Mouse (Mus musculus) 3T3-L1 (cell line): ENCODE data around the gene Crim1.

Experiments used
- DNase-seq: peaks from one replicate; pipeline ENCODE4 v3.0.0-alpha.2; 2015; ENCODE audit warnings: low read depth, low spot score

Gene Crim1

DNA sequence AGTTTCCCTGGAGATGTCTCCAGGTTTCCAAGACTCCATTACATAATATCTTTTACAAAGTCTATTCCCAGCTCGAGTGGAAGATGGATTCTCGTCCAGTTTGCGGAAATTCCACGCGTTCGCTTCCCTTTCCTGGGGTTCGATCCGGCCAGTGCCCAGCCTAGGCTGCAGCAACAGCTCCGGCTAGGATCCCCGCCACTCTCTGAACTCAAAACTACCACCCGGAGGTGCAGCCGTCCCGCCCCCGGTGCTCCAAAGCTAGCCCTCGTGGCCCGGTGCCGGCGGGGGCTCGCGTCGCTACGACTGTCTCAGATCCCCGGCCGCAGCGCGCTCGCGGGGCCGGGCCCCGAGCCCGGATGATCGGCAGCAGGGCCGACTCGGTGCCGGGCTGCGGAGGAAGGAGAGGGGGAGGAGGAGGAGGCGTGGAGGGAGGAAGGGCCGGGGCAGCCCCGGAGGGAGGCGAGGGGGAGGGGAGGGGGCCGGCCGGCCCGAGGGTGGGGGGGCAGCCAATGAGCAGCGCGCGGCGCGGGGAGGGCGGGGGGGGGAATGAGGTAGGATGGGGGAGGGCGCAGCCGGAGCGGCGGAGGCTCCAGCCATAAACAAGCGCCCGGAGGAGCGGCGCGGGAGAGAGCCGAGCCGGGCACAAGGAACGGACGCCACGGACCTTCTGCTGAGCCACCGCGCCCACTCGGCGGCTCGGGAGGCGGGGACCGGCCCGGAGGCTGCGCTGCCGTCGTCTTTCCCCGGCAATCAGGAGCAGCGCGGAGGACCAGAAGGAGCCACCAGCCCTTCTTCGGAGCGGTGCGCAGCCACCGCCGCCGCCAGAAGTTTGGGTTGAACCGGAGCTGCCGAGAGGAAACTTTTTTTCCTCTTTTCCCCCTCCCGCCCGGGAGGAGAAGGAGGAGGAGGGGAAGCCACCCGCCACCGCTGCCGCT, at the start of gene Crim1:
Crim1 (plus strand) TSS at position 623 of the 935 bp plus-strand sequence.
- DNase-seq = peak; percentile 62

DNA sequence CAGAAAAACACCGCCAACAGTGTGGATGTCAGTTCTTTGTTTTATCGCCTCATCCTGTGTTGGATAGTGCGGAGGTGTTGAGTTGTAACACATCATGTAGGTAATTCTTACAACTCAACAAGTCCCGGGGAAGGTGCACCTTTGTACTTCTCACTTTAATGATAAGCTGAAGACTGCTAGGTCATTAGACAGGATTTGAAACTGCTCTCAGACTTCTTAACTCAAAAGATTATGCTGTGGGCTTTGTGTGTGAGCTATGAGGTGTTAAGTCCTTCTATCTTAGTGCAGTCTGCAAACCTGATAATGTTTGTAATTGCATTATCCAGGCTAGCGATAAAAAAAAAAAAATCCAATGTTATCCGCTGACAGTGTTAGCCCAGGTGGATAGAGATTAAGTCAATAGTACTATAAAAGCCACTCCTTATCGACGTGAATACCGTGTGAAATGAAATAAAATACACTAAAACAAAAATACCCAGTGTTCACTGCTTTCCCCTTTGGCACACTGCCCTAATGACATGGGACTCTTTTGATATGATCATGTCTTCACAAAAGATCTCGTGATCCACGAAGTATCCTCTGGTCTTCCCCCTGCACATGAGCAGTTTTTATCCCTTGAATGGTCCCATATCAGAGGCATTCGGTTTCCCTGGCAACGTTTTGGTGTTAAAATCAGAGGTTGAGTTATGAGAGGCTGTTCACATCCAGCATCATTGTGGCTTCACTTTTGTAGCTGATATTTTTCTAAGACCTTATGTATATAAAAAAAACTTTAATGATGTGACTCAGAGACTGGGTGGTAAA, 48.4 kb upstream of the Crim1 start:
- no peak for DNase-seq

DNA sequence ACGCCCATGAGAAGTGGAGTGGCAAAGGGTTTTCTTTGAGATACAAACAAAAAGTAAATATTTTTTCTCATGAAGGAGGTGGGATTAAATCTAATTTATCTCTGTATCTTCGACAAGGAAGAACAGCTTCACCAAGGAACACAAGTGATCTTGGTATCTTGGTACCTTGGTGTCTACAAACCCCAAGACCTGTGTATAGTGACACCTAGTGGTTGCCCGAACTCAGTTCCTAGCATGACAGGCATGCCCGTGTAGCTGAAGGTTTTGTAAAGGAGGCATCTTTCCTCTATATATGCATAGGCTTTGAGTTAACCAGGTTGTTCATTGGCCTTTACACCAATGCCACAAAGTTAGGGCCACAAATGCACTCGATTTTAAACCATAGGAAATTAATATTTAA, 36.8 kb upstream of the Crim1 start:
- DNase-seq = peak; percentile 73

DNA sequence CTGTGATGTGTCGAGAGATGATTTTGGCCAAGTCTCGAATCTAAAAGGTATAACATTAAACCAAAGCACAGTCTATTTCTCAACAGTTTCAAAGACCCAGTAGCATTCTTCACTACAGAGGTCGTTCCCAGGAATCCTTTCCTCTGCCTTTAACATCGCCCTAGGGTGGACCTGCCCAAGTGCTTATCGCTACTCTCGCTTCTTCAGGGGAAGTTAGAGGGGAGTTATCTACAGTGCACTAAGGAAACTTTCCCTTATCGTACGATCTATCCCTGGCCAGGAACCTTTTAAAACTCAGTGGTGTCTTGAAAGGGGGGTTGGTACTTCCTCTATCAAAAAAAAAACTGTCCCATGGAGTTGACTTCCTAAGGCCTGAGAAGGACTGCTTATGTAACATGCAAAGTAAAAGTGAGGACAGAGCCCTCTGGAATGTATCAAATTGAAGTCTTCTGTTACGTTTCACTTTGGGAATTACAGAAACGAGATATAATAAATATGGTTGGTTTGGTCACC, 36.3 kb upstream of the Crim1 start:
- DNase-seq = no peak

DNA sequence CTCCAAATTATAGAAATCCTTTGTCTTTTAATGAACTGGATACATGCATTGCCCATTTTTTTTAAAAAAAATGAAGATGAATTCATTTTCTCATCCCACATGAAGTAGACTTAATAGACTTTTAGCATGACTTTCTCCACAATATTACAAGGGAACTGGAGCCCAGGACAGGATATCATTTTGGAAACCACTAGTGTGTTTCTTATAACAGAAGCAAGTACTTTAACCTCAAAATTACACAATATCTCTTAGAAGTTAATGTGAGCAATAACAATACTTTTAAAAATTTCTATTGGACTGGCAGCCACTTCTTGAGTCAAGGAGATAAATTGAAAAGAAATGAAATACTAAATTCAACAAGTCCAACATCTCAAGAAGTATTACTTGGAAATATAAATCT, 34.2 kb upstream of the Crim1 start:
- DNase-seq = no peak

DNA sequence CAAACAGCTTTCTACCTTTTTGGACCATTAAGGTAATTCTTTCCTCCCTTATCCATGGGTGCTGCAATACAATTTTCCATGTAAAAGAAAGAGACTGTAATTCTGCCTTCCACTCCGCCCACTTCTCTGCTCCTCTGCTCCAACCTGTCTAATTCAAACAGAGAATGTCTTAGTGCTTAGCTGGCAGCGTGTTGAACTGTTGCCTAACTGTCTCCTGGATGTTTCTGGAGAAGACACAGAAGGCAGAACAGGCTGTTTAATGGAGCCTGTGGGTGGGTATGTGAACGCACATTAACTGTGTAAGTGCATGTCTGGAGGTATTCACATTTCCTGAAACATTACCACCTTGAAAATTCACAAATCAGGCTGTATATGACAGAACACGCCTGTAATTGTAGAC, 33.5 kb upstream of the Crim1 start:
- no peak for DNase-seq

DNA sequence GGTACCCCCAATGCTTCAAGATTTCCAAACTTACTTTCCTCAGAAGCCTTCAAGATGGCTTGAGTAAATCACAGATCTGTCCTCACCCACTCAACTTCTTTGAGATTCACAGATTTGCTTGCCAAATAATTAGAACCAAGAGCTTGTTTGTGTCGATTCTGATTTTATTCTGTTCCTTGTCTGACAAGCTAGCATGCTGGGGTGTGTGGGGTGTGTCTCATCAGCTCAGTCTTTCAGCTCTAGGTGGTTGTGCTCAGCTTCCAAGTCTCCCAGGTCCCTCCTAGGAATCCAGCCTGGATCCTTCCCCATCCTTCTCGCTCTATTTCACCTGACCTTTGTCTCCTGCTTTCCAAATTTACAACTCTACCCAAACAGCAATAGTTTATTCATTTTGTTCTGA, 27.7 kb upstream of the Crim1 start:
- DNase-seq = no peak

DNA sequence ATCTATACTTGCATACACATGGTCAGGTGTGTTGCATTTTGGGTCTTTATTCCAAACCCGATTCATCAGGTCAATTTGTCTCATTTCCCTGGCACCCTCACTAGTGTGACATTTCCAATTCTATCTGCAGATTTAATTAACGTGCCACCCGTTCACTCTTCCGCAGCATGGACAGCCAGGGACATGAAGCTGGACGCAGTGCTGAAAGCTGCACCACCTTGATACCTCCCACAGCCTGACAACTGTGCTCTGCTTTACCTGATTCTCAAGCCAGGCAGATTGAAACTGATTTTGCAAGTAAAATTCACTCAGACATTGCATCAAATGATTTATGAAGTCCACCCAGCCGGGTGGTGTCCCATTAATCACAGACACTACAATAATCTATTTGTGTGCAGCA, 19.3 kb upstream of the Crim1 start:
- no peak for DNase-seq

DNA sequence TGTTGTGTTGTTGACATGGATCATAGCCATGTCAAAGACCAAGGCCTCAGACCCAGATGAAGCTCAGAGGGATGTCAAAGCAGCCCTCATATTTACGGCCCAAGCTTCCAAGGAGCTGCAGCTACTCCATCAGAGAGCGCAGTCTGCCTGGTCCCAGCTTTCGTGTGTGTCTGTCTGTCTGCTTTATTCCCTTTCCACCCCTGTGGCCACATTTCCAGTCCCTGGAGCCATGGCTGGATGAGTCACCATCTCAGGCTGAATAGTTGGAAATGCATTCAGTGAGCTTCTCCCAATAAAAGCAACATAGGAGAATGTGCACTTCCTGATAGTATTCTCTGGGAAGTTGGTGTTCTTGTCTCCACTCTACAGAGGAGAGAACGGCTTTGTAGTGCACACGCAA, 3.9 kb upstream of the Crim1 start:
- DNase-seq = peak; percentile 60

DNA sequence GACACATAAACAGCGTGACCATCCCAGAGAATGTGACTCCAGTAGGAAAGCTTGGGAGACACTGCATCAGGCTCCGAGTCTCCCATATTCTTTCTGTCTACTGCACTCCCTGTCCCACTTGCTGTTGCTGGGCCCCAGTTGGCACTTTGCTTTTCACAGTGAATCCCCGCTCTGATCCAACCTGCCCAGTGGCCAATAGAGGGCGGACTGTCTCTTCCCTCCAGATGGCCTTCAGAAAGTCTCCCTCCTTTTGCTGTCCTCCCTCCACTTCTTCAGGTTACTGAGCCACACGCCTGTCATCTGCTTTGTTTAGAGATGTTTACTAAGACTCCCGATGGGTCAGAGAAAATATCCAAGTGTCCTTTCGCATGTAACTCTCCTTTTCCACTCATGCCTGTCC, 2.9 kb upstream of the Crim1 start:
- DNase-seq = peak; percentile 72

DNA sequence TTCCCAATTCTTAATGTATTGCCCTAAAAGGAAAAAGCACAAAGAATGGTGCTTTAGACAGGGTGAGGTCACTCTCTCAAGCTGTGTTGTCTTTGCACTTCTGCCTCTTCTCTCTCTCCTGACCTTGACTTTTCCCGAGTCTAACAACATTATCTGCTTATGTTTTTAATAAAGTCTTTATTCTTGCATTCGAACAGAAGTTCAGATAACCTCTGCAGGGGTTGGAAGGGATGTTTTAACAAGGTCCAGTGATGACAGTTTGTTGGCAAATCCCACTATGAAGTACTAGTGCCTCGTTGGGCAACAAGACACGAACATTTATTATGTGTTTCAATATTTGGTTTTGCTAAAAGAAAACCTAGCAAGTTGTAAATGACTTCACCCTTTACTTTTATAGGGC, 1.9 kb upstream of the Crim1 start:
- peak; percentile 54 for DNase-seq

DNA sequence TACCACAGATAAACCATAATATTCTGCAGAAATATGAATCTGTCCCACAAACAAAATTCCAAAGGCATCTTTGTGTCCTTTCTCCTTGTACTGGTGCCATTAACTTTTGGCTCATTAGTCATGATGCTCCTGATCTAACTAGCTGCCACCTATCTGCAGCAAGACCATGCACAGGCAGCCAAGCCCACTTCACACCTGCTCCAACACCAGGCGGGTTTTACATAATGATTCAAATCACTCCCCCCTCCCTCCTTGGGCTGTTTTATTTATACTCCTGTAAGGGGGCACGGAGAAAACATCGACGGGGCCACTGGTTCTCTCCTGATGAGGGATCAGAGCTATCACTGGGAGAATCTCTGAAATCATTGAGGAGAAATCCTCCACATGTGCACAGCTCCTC, 1.2 kb upstream of the Crim1 start:
- no peak for DNase-seq

DNA sequence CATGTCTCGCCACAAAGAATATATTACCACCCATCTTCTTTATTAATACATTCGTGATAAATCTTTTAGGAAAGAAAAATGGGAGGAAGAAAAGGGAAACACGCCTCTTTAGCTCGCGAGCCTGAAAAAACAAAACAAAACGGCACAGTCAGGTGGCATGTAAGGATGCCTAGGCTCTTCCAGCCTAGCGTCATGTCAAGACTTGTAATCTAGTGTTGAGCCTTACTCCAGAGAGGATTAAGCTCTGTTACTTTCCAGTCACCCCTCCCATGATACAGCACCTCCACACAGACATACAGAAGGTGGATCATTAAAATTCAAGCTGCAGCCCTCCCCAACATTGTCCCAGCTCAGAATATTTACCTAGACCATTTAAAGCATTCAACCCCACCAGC, 820 bp upstream of the Crim1 start:
- DNase-seq = no peak

DNA sequence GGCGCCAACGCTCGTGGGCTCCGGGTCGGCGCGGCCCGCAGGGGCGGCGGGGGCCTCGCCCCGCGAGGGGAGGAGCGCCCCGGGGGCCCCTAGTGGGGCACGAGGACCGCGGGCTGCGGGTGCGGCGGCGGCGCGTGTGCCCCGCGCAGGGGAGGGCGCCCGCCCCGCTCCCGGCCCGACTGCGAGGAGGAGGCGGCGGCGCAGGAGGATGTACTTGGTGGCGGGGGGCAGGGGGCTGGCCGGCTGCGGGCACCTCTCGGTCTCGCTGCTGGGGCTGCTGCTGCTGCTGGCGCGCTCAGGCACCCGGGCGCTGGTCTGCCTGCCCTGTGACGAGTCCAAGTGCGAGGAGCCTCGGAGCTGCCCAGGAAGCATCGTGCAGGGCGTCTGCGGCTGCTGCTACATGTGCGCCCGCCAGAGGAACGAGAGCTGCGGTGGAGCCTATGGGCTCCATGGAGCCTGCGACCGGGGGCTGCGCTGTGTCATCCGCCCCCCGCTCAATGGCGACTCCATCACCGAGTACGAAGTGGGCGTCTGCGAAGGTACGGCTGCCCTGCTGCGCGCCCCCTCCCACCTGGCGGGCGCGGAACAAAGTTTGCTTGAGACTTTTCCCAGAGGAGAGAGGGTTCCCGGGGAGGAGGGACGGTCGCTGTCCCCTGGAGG, 643 bp downstream of the Crim1 start:
- peak; percentile 70 for DNase-seq

DNA sequence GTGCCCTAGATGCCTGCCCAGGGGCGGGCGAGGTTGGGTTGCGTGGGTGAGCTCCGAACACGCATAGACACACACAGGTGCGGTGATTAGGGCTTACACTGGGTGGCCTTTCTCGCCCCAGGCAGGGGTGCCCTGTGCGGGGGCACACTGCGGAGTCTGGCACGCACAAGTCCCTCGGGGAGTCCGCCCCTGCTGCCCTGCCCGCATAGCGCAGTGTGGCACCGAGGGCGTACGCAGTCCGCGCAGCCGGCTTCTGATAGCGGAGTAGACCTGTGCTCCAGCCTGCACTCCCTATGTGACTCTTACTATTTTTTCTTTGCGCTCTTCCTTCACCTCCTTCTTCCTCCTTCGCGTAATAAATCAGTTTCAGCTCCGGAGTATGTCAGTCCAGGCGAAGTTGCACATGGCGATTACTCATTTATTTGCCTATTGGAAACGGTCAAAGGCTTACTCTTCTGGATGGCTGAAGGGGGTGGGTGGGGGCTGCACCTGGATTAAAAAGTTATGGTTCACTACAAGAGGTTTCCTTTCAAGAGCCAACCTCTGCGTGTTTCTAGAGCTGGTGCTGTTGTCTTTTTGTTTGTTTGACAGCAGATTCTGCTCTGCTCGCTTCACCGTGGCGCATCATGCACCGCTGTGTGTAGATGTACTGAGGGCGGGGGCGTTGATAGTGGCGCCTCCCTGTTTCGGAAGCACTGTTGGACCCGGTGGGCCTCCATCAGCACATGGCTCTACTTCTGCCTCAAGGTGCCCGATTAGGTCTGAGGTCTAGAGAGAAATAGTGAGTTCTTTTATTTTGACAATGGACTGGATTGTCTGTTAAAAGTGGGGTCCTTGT, 1.4 kb downstream of the Crim1 start:
- peak; percentile 52 for DNase-seq

DNA sequence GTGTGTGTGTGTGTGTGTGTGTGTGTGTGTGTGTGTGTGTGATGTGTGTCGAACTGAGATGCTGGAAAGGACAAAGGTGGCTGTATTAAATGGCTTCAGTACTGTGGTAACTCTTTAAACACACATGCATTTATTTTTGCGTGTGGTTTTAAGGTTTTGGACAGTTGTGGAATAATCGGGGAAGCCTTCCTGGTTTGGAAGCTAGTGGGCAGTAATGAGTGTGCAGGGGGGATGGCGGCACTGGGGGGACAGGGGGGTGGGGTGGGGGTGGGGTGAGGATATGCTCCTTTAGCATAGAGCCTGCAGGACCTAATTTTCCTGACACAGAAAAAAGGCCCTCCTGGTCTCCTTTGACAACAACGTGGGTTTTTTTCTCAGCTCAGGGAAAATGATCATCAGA, 2.2 kb downstream of the Crim1 start:
- DNase-seq = no peak

DNA sequence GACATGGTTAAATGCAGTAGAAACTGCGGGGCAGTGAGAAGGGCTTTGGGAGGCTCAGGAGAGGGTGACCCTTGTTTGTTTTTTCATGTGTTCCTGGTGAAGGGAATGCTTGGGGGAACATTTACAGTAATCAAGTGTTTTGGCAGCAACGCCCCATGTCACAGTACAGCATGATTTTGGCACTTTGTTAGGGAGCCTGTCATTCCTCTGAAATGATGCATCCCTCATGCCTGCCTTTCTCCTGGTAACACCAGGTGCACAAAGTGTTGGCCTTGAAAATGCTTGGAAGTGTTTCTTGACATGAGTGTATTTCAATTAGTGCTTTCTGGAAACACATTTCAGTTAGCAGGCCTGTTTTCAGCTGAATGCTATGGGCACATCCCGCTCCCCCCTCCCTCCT, 2.7 kb downstream of the Crim1 start:
- peak; percentile 34 for DNase-seq

DNA sequence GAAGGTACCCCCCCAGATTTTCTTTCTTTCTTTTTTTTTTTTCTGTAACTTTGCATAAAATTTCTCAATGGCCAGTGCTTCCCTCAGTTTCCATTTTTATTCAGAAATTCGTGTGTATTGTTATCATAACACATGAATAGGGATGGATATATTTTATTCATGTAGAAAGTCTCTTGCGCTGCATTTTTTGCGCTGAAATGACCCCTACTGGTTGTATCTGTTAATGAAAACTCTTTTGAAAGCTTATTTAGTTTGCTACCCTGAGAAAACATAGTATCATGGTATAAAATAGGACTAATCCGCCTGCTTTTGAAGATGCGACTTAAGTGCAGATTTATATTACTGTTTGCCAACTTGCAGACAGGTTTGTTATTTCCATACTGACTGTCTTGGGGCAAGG, 3.4 kb downstream of the Crim1 start:
- DNase-seq = peak; percentile 65

DNA sequence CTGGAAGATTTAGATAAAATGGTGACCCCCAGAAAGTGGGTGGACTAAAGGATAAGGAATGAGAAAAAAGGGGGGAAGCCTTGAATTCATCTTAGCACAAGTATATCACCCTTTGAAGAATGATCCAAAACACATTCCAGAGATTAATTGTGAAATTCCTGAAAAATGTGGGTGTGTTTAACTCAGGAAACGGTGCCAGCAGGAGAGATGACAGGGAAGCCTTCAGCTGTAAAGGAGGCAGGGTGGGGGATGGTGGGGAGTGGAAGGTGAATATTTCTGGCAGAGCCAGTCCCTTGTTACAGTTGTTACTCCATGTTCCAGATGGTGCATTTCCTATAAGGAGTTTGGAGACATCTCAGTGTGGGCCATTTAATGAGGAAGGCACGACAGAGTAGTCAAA, 6.4 kb downstream of the Crim1 start:
- peak; percentile 63 for DNase-seq

DNA sequence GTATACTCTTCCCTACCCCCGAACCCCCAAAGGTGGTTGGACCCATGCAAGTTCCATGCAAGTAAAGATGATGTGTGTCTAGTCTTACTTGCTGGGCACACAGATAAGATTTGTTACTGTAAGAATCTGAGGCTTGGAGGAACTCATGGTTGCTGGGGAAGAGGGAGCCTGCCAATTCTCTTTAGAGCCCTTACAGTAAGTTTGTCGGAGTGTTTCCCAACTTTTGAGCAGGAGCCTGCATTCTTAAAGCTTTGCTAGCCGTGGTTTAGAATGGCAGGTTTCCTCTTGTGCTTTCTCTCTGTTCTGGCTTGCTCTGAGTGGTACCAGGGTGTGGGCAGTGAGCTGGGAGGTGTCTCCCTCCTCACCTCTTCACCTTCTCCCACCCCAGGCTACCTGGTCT, 7.2 kb downstream of the Crim1 start:
- DNase-seq = no peak

DNA sequence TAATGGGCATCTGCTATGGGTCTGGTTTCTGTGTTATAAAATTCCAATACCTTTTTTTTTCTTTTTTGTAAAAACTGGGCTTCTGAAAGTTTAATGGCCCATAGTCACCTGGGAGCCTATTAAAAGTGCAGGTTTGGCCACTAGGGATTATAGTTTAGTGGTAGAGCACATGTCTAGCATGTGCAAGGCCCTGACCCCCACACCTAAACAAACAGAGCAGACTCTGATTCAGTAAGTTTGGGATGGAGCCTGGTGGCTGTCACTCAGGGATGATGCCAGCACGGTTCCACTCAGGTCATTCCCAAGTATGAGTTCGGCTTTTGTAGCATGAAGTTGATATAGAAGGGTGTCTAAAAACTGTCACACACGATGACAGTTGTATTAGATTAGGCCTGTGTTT, 8.8 kb downstream of the Crim1 start:
- DNase-seq = no peak
